Mouse (Mus musculus) midbrain, embryonic 10.5 days (tissue): ENCODE results near the gene Ddx41. TPM values are rescaled to one million over a fixed set of nuclear protein-coding genes. Genes with fewer than 3 reads are reported as not detected.

Experiments used
- DNase-seq: peaks from one replicate; pipeline ENCODE4 v3.0.0-alpha.2; 2017; ENCODE audit warnings: low spot score
- H3K27ac ChIP-seq: fragments of 300-500 bp; sonication (generic); replicated peaks from 2 replicates; pipeline ENCODE4 v1.5.1; 2016; ENCODE audit warnings: mild to moderate bottlenecking
- H3K27me3 ChIP-seq: fragments of 300-500 bp; sonication (generic); 2 replicates; pipeline ENCODE4 v1.6.1; 2016; ENCODE audit warnings: low read depth, mild to moderate bottlenecking; ENCODE audit not compliant: poor library complexity, severe bottlenecking
- H3K36me3 ChIP-seq: fragments of 300-500 bp; sonication (generic); 2 replicates; pipeline ENCODE4 v1.6.1; 2016; ENCODE audit warnings: mild to moderate bottlenecking, moderate library complexity
- H3K4me1 ChIP-seq: fragments of 300-500 bp; sonication (generic); 2 replicates; pipeline ENCODE4 v1.6.1; 2016
- H3K4me3 ChIP-seq: fragments of 300-500 bp; sonication (generic); 2 replicates; pipeline ENCODE4 v1.5.1; 2016; ENCODE audit warnings: mild to moderate bottlenecking, moderate library complexity
- H3K9me3 ChIP-seq: fragments of 300-500 bp; sonication (generic); replicated peaks from 2 replicates; pipeline ENCODE4 v1.6.1; 2016; ENCODE audit warnings: mild to moderate bottlenecking
- WGBS: fragments of 180-500 bp; shearing (Covaris S2); methylation state at CpG from one replicate; pipeline ENCODE4 v1.1.7; 2016; 5-methylcytosine and 5-hydroxymethylcytosine counted together
- polyA plus RNA-seq: library from polyadenylated mRNA; unstranded; fragments of >200 nt; fragmentation: Nextera tagmentation; extraction: Ambion mirVana; gene quantifications from 2 replicates; pipeline ENCODE4 v1.2.1, GENCODE M21; 2016

Ddx41 gene
- polyA plus RNA-seq, 1 experiment from 2014 or later = 92.0 TPM

GRCm38 (mm10) chr13:55495702-55496101, 40.8 kb downstream of the Ddx41 start:
- peaks cover 19% of the 10 kb centered on the region for H3K36me3 ChIP-seq
- no peaks in the 10 kb centered on the region for H3K9me3 ChIP-seq
- H3K27ac ChIP-seq = peak overlapping the region; percentile 43; the same call in 1 of the 2 replicates
- peaks cover 34% of the 10 kb centered on the region for H3K4me1 ChIP-seq
- peaks cover 3% of the 10 kb centered on the region; the same call in 1 of the 2 replicates for H3K27me3 ChIP-seq
- no peak for DNase-seq
- no peak overlapping the region for H3K4me3 ChIP-seq
- 26% methylated on average over 4 of the region's 4 CpGs for WGBS

- Histone ChIP-seq H3K4me3 (no peak overlapping the region), H3K9me3 (no peaks in the 10 kb centered on the region), H3K27me3 (peaks cover 3% of the 10 kb centered on the region; the same call in 1 of the 2 replicates), H3K27ac (peak overlapping the region; percentile 28; the same call in 1 of the 2 replicates), H3K4me1 (peaks cover 34% of the 10 kb centered on the region), H3K36me3 (peaks cover 14% of the 10 kb centered on the region)
- no peak for DNase-seq
- WGBS = 19% methylated on average over 18 of the region's 18 CpGs
Measured at GRCm38 (mm10) chr13:55494883-55495621, 41.4 kb downstream of the Ddx41 start.

- 11% methylated on average over 2 of the region's 2 CpGs for WGBS
- H3K9me3 ChIP-seq = no peaks in the 10 kb centered on the region
- peaks cover 3% of the 10 kb centered on the region; the same call in 1 of the 2 replicates for H3K27me3 ChIP-seq
- H3K36me3 ChIP-seq = peaks cover 14% of the 10 kb centered on the region
- H3K4me1 ChIP-seq = peaks cover 34% of the 10 kb centered on the region
- no peak for DNase-seq
- H3K27ac ChIP-seq = peak overlapping the region; percentile 58
- no peak overlapping the region for H3K4me3 ChIP-seq
Measured at GRCm38 (mm10) chr13:55494257-55494656, 42.2 kb downstream of the Ddx41 start.

GRCm38 (mm10) chr13:55487578-55488498, 48.6 kb downstream of the Ddx41 start, which contains the start of gene Dbn1:
Gene Dbn1, minus strand, starts transcription at chr13:55488111.
- H3K9me3 ChIP-seq = no peaks in the 10 kb centered on the region
- under 1% methylated on average over 78 of the region's 83 CpGs for WGBS

GRCm38 (mm10) chr13:55486916-55487577, 49.4 kb downstream of the Ddx41 start:
- Histone ChIP-seq H3K36me3 (peaks cover 30% of the 10 kb centered on the region), H3K4me1 (peaks cover 64% of the 10 kb centered on the region), H3K4me3 (peak overlapping the region; percentile 69), H3K9me3 (no peaks in the 10 kb centered on the region), H3K27me3 (no peaks in the 10 kb centered on the region), H3K27ac (peak overlapping the region; percentile 97)
- DNase-seq = peak; percentile 79
- WGBS = under 1% methylated on average over 29 of the region's 29 CpGs

More at GRCm38 (mm10) chr13:55487578-55488498, 48.6 kb downstream of the Ddx41 start, which contains the start of gene Dbn1:
- Histone ChIP-seq H3K27ac (peak within 1 kb of the TSS; percentile 97), H3K27me3 (no peaks in the 10 kb centered on the region), H3K4me3 (peak within 1 kb of the TSS; percentile 69), H3K4me1 (peaks cover 57% of the 10 kb centered on the region), H3K36me3 (peaks cover 22% of the 10 kb centered on the region)
- DNase-seq = peak; percentile 86

- peaks cover 66% of the 10 kb centered on the region for H3K4me1 ChIP-seq
- no peaks in the 10 kb centered on the region for H3K27me3 ChIP-seq
- H3K36me3 ChIP-seq = peaks cover 38% of the 10 kb centered on the region
- WGBS = 40% methylated on average over 14 of the region's 14 CpGs
- peak; percentile 39 for DNase-seq
- no peaks in the 10 kb centered on the region for H3K9me3 ChIP-seq
- H3K4me3 ChIP-seq = peak overlapping the region; percentile 69
- peak overlapping the region; percentile 97 for H3K27ac ChIP-seq
Measured at GRCm38 (mm10) chr13:55486029-55486794, 50.2 kb downstream of the Ddx41 start.

GRCm38 (mm10) chr13:55484520-55485088, 51.9 kb downstream of the Ddx41 start:
- 15% methylated on average over 7 of the region's 7 CpGs for WGBS
- Histone ChIP-seq H3K9me3 (no peaks in the 10 kb centered on the region), H3K27ac (peak overlapping the region; percentile 97), H3K27me3 (no peaks in the 10 kb centered on the region), H3K4me1 (peaks cover 66% of the 10 kb centered on the region), H3K36me3 (peaks cover 55% of the 10 kb centered on the region), H3K4me3 (peak overlapping the region; percentile 69)
- peak; percentile 47 for DNase-seq

GRCm38 (mm10) chr13:55483593-55483992, 52.9 kb downstream of the Ddx41 start:
- Histone ChIP-seq H3K9me3 (no peaks in the 10 kb centered on the region), H3K4me1 (peaks cover 61% of the 10 kb centered on the region), H3K27ac (peak overlapping the region; percentile 97), H3K27me3 (no peaks in the 10 kb centered on the region), H3K36me3 (peaks cover 65% of the 10 kb centered on the region), H3K4me3 (peak overlapping the region; percentile 69)
- peak; percentile 83 for DNase-seq
- WGBS = 23% methylated on average over 15 of the region's 15 CpGs

- peak overlapping the region; percentile 97 for H3K27ac ChIP-seq
- no peaks in the 10 kb centered on the region for H3K27me3 ChIP-seq
- peaks cover 69% of the 10 kb centered on the region for H3K36me3 ChIP-seq
- no peak for DNase-seq
- no peaks in the 10 kb centered on the region for H3K9me3 ChIP-seq
- peak overlapping the region; percentile 69 for H3K4me3 ChIP-seq
- WGBS = 60% methylated on average over 9 of the region's 9 CpGs
- peaks cover 56% of the 10 kb centered on the region for H3K4me1 ChIP-seq
Measured at GRCm38 (mm10) chr13:55483071-55483470, 53.4 kb downstream of the Ddx41 start.

- 90% methylated on average over 7 of the region's 7 CpGs for WGBS
- no peak overlapping the region for H3K4me3 ChIP-seq
- H3K27ac ChIP-seq = no peak overlapping the region
- DNase-seq = no peak
- H3K36me3 ChIP-seq = peaks cover 75% of the 10 kb centered on the region
- H3K27me3 ChIP-seq = no peaks in the 10 kb centered on the region
- H3K4me1 ChIP-seq = peaks cover 55% of the 10 kb centered on the region
- no peaks in the 10 kb centered on the region for H3K9me3 ChIP-seq
Measured at GRCm38 (mm10) chr13:55482542-55482941, 53.9 kb downstream of the Ddx41 start.
